Mouse (Mus musculus) myocyte (in vitro differentiated cells): Measurements from ENCODE around the gene Cux1. TPM values are rescaled to one million over a fixed set of nuclear protein-coding genes. Genes with fewer than 3 reads are reported as not detected.

ENCODE experiments used
- H3K27me3 ChIP-seq: one replicate; pipeline ENCODE4 v1.6.1; 2011; ENCODE audit not compliant: control insufficient read depth, insufficient read depth, insufficient read length
- H3K36me3 ChIP-seq: one replicate; pipeline ENCODE4 v1.6.1; 2011; ENCODE audit not compliant: control insufficient read depth, insufficient read depth
- H3K4me2 ChIP-seq: one replicate; pipeline ENCODE4 v1.6.1; 2011; ENCODE audit warnings: low read depth, control low read depth
- H3K4me3 ChIP-seq: one replicate; pipeline ENCODE4 v1.5.1; 2011; ENCODE audit warnings: mild to moderate bottlenecking, control low read depth, moderate library complexity
- H3K79me2 ChIP-seq: one replicate; pipeline ENCODE4 v1.6.1; 2011; ENCODE audit not compliant: control insufficient read depth, insufficient read depth
- H3ac ChIP-seq: one replicate; pipeline ENCODE4 v1.6.1; 2011; ENCODE audit not compliant: control insufficient read depth, insufficient read length
- CEBPB ChIP-seq: IDR thresholded peaks from 2 replicates; pipeline ENCODE4 v1.6.1; 2011; ENCODE audit warnings: mild to moderate bottlenecking, moderate library complexity; ENCODE audit not compliant: poor library complexity, insufficient read depth, severe bottlenecking
- E2F4 ChIP-seq: IDR thresholded peaks from one replicate; pipeline ENCODE4 v1.6.1; 2011; ENCODE audit warnings: mild to moderate bottlenecking, control low read depth, moderate library complexity; ENCODE audit not compliant: insufficient read depth
- MAX ChIP-seq: IDR thresholded peaks from one replicate; pipeline ENCODE4 v1.6.1; 2011; ENCODE audit warnings: low read depth, mild to moderate bottlenecking, control low read depth
- MYOD1 ChIP-seq, 3 experiments: IDR thresholded peaks; one replicate each; pipeline ENCODE4 v1.6.1; 2011; ENCODE audit warnings: control low read depth in 2 of 3, low read depth in 2 of 3, mild to moderate bottlenecking in 2 of 3, moderate library complexity in 1 of 3; ENCODE audit not compliant: insufficient read length in 2 of 3, control insufficient read depth in 1 of 3
- MYOG ChIP-seq, 3 experiments: IDR thresholded peaks; one replicate each; pipeline ENCODE4 v1.6.1; 2011; ENCODE audit warnings: control low read depth in 2 of 3, low read depth in 2 of 3, mild to moderate bottlenecking in 2 of 3; ENCODE audit not compliant: insufficient read length in 2 of 3, control insufficient read depth in 1 of 3, insufficient read depth in 1 of 3
- POLR2A ChIP-seq: IDR thresholded peaks from one replicate; pipeline ENCODE4 v1.6.1; 2011; ENCODE audit warnings: low read depth, mild to moderate bottlenecking, control low read depth, moderate library complexity; ENCODE audit not compliant: insufficient read length
- POLR2AphosphoS2 ChIP-seq: IDR thresholded peaks from one replicate; pipeline ENCODE4 v1.6.1; 2011; ENCODE audit warnings: low read depth, control low read depth; ENCODE audit not compliant: insufficient read length
- REST ChIP-seq: IDR thresholded peaks from one replicate; pipeline ENCODE4 v1.6.1; 2011; ENCODE audit warnings: mild to moderate bottlenecking, control low read depth, moderate library complexity; ENCODE audit not compliant: insufficient read depth, insufficient read length
- SRF ChIP-seq: IDR thresholded peaks from one replicate; pipeline ENCODE4 v1.6.1; 2011; ENCODE audit warnings: low read depth; ENCODE audit not compliant: control insufficient read depth, insufficient read length
- TCF12 ChIP-seq: IDR thresholded peaks from one replicate; pipeline ENCODE4 v1.6.1; 2011; ENCODE audit warnings: mild to moderate bottlenecking, control low read depth; ENCODE audit not compliant: poor library complexity, insufficient read depth, severe bottlenecking
- TCF3 ChIP-seq: IDR thresholded peaks from one replicate; pipeline ENCODE4 v1.6.1; 2011; ENCODE audit warnings: low read depth, control low read depth; ENCODE audit not compliant: insufficient read length
- USF1 ChIP-seq: IDR thresholded peaks from one replicate; pipeline ENCODE4 v1.6.1; 2011; ENCODE audit warnings: low read depth, mild to moderate bottlenecking, control low read depth, moderate library complexity
- polyA plus RNA-seq: library from polyadenylated mRNA; unstranded; fragments of >200 nt; fragmentation: generic; extraction: Trizol; gene quantifications from one replicate; pipeline ENCODE4 v1.2.1, GENCODE M21; 2012; ENCODE audit warnings: missing spikeins

The Cux1 gene
- polyA plus RNA-seq, 1 experiment: 50.7 TPM

GRCm38 (mm10) chr5:136494288-136494687 is 73.0 kb downstream of the Cux1 start:
- Histone ChIP-seq H3K4me3 (no peak overlapping the region), H3K79me2 (peaks cover 97% of the 10 kb centered on the region), H3K4me2 (no peak overlapping the region), H3ac (no peak overlapping the region), H3K27me3 (no peaks in the 10 kb centered on the region), H3K36me3 (no peaks in the 10 kb centered on the region)
- TF ChIP-seq POLR2A (no peak), USF1 (no peak), TCF3 (no peak), TCF12 (no peak), REST (no peak), MAX (no peak), MYOG (IDR thresholded peaks at IDR 0.05; ENCODE audit: control insufficient read depth in 1 of 3, insufficient read depth in 1 of 3, insufficient read length in 2 of 3, low read depth in 2 of 3) (no peak), SRF (no peak), E2F4 (no peak), POLR2AphosphoS2 (no peak), MYOD1 (IDR thresholded peaks at IDR 0.05; ENCODE audit: control insufficient read depth in 1 of 3, insufficient read length in 2 of 3, low read depth in 2 of 3) (no peak), CEBPB (no peak)

GRCm38 (mm10) chr5:136489450-136489849 is 77.8 kb downstream of the Cux1 start:
- Histone ChIP-seq H3K4me3 (no peak overlapping the region), H3K4me2 (no peak overlapping the region), H3K27me3 (no peaks in the 10 kb centered on the region), H3K36me3 (no peaks in the 10 kb centered on the region), H3ac (no peak overlapping the region), H3K79me2 (peaks cover 88% of the 10 kb centered on the region)
- TF ChIP-seq REST (no peak), SRF (no peak), E2F4 (no peak), MYOG (IDR thresholded peaks at IDR 0.05; ENCODE audit: control insufficient read depth in 1 of 3, insufficient read depth in 1 of 3, insufficient read length in 2 of 3, low read depth in 2 of 3) (no peak), TCF3 (no peak), TCF12 (no peak), MYOD1 (IDR thresholded peaks at IDR 0.05; ENCODE audit: control insufficient read depth in 1 of 3, insufficient read length in 2 of 3, low read depth in 2 of 3) (no peak), POLR2A (no peak), POLR2AphosphoS2 (no peak), MAX (no peak), CEBPB (no peak), USF1 (no peak)

DNA sequence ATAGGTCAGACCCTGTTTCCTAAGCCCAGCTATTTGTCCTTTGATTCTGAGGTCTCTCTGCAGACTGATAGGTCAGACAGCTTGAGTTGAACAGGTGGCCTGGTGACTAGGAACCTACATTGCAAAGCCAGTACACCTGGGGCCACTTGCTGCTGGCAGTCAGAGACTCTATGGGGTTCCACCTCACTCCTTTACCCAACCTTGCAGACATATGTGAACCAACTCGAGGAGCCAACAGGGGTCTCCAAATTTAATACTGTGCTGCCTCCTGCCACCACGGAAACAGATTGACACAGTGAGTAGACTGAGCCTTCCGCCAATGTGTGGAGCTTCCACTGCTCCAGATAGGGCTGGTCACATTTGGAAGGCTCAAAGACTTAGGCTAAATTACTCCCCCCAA is 78.6 kb downstream of the Cux1 start:
- no peak overlapping the region for H3K4me2 ChIP-seq
- no peaks in the 10 kb centered on the region for H3K27me3 ChIP-seq
- H3K79me2 ChIP-seq: peaks cover 81% of the 10 kb centered on the region
- TF ChIP-seq TCF3 (no peak), E2F4 (no peak), REST (no peak), SRF (no peak)
- no peaks in the 10 kb centered on the region for H3K36me3 ChIP-seq
- no peak overlapping the region for H3K4me3 ChIP-seq
- H3ac ChIP-seq: no peak overlapping the region

GRCm38 (mm10) chr5:136488223-136488622 is 79.1 kb downstream of the Cux1 start:
- Histone ChIP-seq H3K4me3 (no peak overlapping the region), H3K27me3 (no peaks in the 10 kb centered on the region), H3K36me3 (no peaks in the 10 kb centered on the region), H3K4me2 (no peak overlapping the region), H3K79me2 (peaks cover 76% of the 10 kb centered on the region), H3ac (no peak overlapping the region)
- TF ChIP-seq CEBPB: no peak
- TF ChIP-seq MYOD1 (IDR thresholded peaks at IDR 0.05; ENCODE audit: control insufficient read depth in 1 of 3, insufficient read length in 2 of 3, low read depth in 2 of 3): no peak
- TF ChIP-seq REST: no peak
- no peak for TF ChIP-seq POLR2AphosphoS2
- no peak for TF ChIP-seq TCF3
- no peak for TF ChIP-seq SRF
- TF ChIP-seq POLR2A: no peak
- TF ChIP-seq USF1: no peak
- no peak for TF ChIP-seq MYOG (IDR thresholded peaks at IDR 0.05; ENCODE audit: control insufficient read depth in 1 of 3, insufficient read depth in 1 of 3, insufficient read length in 2 of 3, low read depth in 2 of 3)
- TF ChIP-seq TCF12: no peak
- no peak for TF ChIP-seq MAX
- TF ChIP-seq E2F4: no peak

GRCm38 (mm10) chr5:136487397-136488093 is 79.7 kb downstream of the Cux1 start:
- Histone ChIP-seq H3K79me2 (peaks cover 69% of the 10 kb centered on the region), H3ac (no peak overlapping the region), H3K36me3 (no peaks in the 10 kb centered on the region), H3K4me3 (no peak overlapping the region), H3K4me2 (no peak overlapping the region), H3K27me3 (no peaks in the 10 kb centered on the region)
- TF ChIP-seq CEBPB: peak; percentile 51; the same call in 1 of the 2 replicates
- no peak for TF ChIP-seq TCF3
